Mouse (Mus musculus) ES-E14 (cell line): ENCODE measurements around the gene Daxx.

Source experiments
- ZC3H11A ChIP-seq: IDR thresholded peaks from 2 replicates; pipeline ENCODE4 v1.6.1; 2012; ENCODE audit warnings: low read depth, mild to moderate bottlenecking, inconsistent platforms, low read length, borderline replicate concordance
- ZNF384 ChIP-seq: IDR thresholded peaks from 2 replicates; pipeline ENCODE4 v1.6.1; 2012; ENCODE audit warnings: low read depth, low read length, inconsistent platforms

DNA sequence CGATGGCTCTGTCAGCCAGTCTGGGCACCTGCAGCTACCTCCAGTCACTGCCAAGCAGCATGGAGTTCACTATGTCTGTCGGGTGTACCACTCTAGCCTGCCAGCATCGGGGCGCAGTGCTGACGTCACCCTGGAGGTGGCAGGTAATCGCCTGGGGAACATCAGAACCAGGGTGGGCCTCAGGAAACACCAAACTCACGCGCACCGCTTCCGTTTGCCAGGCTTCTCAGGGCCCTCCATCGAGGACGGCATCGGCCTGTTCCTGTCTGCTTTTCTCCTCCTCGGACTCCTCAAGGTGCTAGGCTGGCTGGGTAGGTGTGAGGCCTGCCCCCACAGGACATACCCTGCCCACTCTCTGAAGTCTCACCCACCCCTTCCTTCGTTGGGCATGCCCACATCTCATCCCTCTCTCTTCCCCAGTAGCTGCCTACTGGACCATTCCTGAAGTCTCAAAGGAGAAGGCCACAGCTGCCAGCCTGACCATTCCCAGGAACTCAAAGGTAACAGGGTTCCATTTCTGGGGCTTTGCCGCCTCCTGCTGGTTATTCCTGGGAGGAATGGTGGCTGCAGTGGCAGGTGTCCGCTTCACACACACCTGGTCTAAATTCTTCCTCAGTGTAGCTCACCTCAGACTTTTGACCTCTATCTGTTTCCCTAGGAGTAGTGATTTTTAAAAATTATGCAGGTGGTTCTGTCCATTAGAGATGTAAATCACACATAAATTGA, 17.2 kb downstream of the Daxx start:
- TF ChIP-seq ZC3H11A (peak; percentile 51), ZNF384 (0 out of 2 replicates have a peak, but pooled peaks have one; percentile 16)
